Mouse (Mus musculus) embryonic facial prominence, embryonic 12.5 days (tissue): ENCODE results near the gene Commd9. TPM values are rescaled to one million over a fixed set of nuclear protein-coding genes. Genes with fewer than 3 reads are reported as not detected.

Source experiments
- ATAC-seq: fragments of 200-750 bp; cut with Nextera tagmentation; 2 replicates; pipeline ENCODE4 v1.8.0; 2017; ENCODE audit not compliant: insufficient number of reproducible peaks, insufficient read depth, low FRiP score, low TSS enrichment
- H3K27ac ChIP-seq: fragments of 300-500 bp; sonication (generic); 2 replicates; pipeline ENCODE4 v1.5.1; 2016; ENCODE audit warnings: mild to moderate bottlenecking
- H3K27me3 ChIP-seq: fragments of 300-500 bp; sonication (generic); 2 replicates; pipeline ENCODE4 v1.6.1; 2016; ENCODE audit warnings: mild to moderate bottlenecking, moderate library complexity
- H3K36me3 ChIP-seq: fragments of 300-500 bp; sonication (generic); 2 replicates; pipeline ENCODE4 v1.6.1; 2016; ENCODE audit warnings: mild to moderate bottlenecking
- H3K4me1 ChIP-seq: fragments of 300-500 bp; sonication (generic); 2 replicates; pipeline ENCODE4 v1.6.1; 2016
- H3K4me2 ChIP-seq: fragments of 300-500 bp; sonication (generic); replicated peaks from 2 replicates; pipeline ENCODE4 v1.6.1; 2016; ENCODE audit warnings: mild to moderate bottlenecking, moderate library complexity
- H3K4me3 ChIP-seq: fragments of 300-500 bp; sonication (generic); 2 replicates; pipeline ENCODE4 v1.5.1; 2016; ENCODE audit warnings: mild to moderate bottlenecking
- H3K9ac ChIP-seq: fragments of 300-500 bp; sonication (generic); 2 replicates; pipeline ENCODE4 v1.6.1; 2016; ENCODE audit warnings: mild to moderate bottlenecking, moderate library complexity
- H3K9me3 ChIP-seq: fragments of 300-500 bp; sonication (generic); 2 replicates; pipeline ENCODE4 v1.6.1; 2016; ENCODE audit warnings: mild to moderate bottlenecking, moderate library complexity
- WGBS: fragments of 180-500 bp; shearing (Covaris S2); methylation state at CpG from one replicate; pipeline ENCODE4 v1.1.7; 2016; 5-methylcytosine and 5-hydroxymethylcytosine counted together
- polyA plus RNA-seq: library from polyadenylated mRNA; unstranded; fragments of >200 nt; fragmentation: Nextera tagmentation; extraction: Ambion mirVana; gene quantifications from 2 replicates; pipeline ENCODE4 v1.2.1, GENCODE M21; 2016

The Commd9 gene
- polyA plus RNA-seq, 1 experiment from 2014 or later = 62.8 TPM

- H3K9me3 ChIP-seq = no peaks in the 10 kb centered on the region
- 31% methylated on average over 2 of the region's 2 CpGs for WGBS
- 0 out of 2 replicates have a peak, but pooled peaks cover 5% of the 10 kb centered on the region for H3K4me1 ChIP-seq
- ATAC-seq = no peak
- no peaks in the 10 kb centered on the region for H3K36me3 ChIP-seq
- no peak overlapping the region for H3K9ac ChIP-seq
- no peaks in the 10 kb centered on the region for H3K27me3 ChIP-seq
- no peak overlapping the region for H3K27ac ChIP-seq
- no peak overlapping the region for H3K4me2 ChIP-seq
- H3K4me3 ChIP-seq = no peak overlapping the region
Observed at GRCm38 (mm10) chr2:101920136-101920554, 34.1 kb downstream of the Commd9 start.

GRCm38 (mm10) chr2:101922302-101922701 is 36.3 kb downstream of the Commd9 start:
- no peak overlapping the region for H3K9ac ChIP-seq
- H3K27me3 ChIP-seq = no peaks in the 10 kb centered on the region
- no peaks in the 10 kb centered on the region for H3K36me3 ChIP-seq
- H3K27ac ChIP-seq = no peak overlapping the region
- H3K9me3 ChIP-seq = no peaks in the 10 kb centered on the region
- no peak for ATAC-seq
- H3K4me1 ChIP-seq = 0 out of 2 replicates have a peak, but pooled peaks cover 5% of the 10 kb centered on the region
- no peak overlapping the region for H3K4me3 ChIP-seq
- H3K4me2 ChIP-seq = no peak overlapping the region
- WGBS = 96% methylated on average over 4 of the region's 4 CpGs

GRCm38 (mm10) chr2:101923181-101923580 is 37.1 kb downstream of the Commd9 start:
- Histone ChIP-seq H3K4me2 (no peak overlapping the region), H3K27me3 (no peaks in the 10 kb centered on the region), H3K36me3 (no peaks in the 10 kb centered on the region), H3K4me1 (0 out of 2 replicates have a peak, but pooled peaks cover 5% of the 10 kb centered on the region), H3K27ac (no peak overlapping the region), H3K9me3 (no peaks in the 10 kb centered on the region), H3K9ac (no peak overlapping the region), H3K4me3 (no peak overlapping the region)
- no peak for ATAC-seq
- 82% methylated on average over 4 of the region's 4 CpGs for WGBS

- WGBS = 90% methylated on average over 3 of the region's 3 CpGs
- H3K9ac ChIP-seq = no peak overlapping the region
- H3K4me1 ChIP-seq = 0 out of 2 replicates have a peak, but pooled peaks cover 1% of the 10 kb centered on the region
- H3K4me3 ChIP-seq = no peak overlapping the region
- ATAC-seq = no peak
- H3K4me2 ChIP-seq = no peak overlapping the region
- H3K27me3 ChIP-seq = no peaks in the 10 kb centered on the region
- H3K36me3 ChIP-seq = no peaks in the 10 kb centered on the region
- no peak overlapping the region for H3K27ac ChIP-seq
- H3K9me3 ChIP-seq = no peaks in the 10 kb centered on the region
Observed at GRCm38 (mm10) chr2:101925183-101925582, 39.1 kb downstream of the Commd9 start.

GRCm38 (mm10) chr2:101925591-101926188 is 39.6 kb downstream of the Commd9 start:
- H3K9me3 ChIP-seq = no peaks in the 10 kb centered on the region
- WGBS = 81% methylated on average over 12 of the region's 12 CpGs
- ATAC-seq = no peak
- no peak overlapping the region for H3K9ac ChIP-seq
- H3K4me1 ChIP-seq = no peaks in the 10 kb centered on the region
- H3K27ac ChIP-seq = no peak overlapping the region
- H3K4me2 ChIP-seq = no peak overlapping the region
- H3K27me3 ChIP-seq = no peaks in the 10 kb centered on the region
- no peaks in the 10 kb centered on the region for H3K36me3 ChIP-seq
- H3K4me3 ChIP-seq = no peak overlapping the region

- no peak overlapping the region for H3K27ac ChIP-seq
- no peak for ATAC-seq
Observed at GRCm38 (mm10) chr2:101932169-101932936, 46.3 kb downstream of the Commd9 start.

GRCm38 (mm10) chr2:101933301-101933700 is 47.3 kb downstream of the Commd9 start:
- H3K9ac ChIP-seq = no peak overlapping the region
- H3K9me3 ChIP-seq = no peaks in the 10 kb centered on the region
- no peak for ATAC-seq

More at GRCm38 (mm10) chr2:101932169-101932936, 46.3 kb downstream of the Commd9 start:
- H3K9me3 ChIP-seq = no peaks in the 10 kb centered on the region
- no peak overlapping the region for H3K4me2 ChIP-seq
- WGBS = 71% methylated on average over 14 of the region's 14 CpGs
- no peaks in the 10 kb centered on the region for H3K27me3 ChIP-seq
- no peak overlapping the region for H3K9ac ChIP-seq
- no peak overlapping the region for H3K4me3 ChIP-seq
- H3K36me3 ChIP-seq = no peaks in the 10 kb centered on the region
- no peaks in the 10 kb centered on the region for H3K4me1 ChIP-seq

GRCm38 (mm10) chr2:101935006-101935405 is 49.0 kb downstream of the Commd9 start:
- ATAC-seq = no peak
- WGBS = 87% methylated on average over 1 of the region's 1 CpGs
- no peaks in the 10 kb centered on the region for H3K4me1 ChIP-seq

More at GRCm38 (mm10) chr2:101933301-101933700, 47.3 kb downstream of the Commd9 start:
- no peak overlapping the region for H3K4me2 ChIP-seq
- no peaks in the 10 kb centered on the region for H3K36me3 ChIP-seq
- WGBS = 80% methylated on average over 3 of the region's 3 CpGs
- H3K4me1 ChIP-seq = no peaks in the 10 kb centered on the region
- H3K27ac ChIP-seq = no peak overlapping the region
- no peak overlapping the region for H3K4me3 ChIP-seq
- no peaks in the 10 kb centered on the region for H3K27me3 ChIP-seq

GRCm38 (mm10) chr2:101950716-101951520 is 64.9 kb downstream of the Commd9 start:
- no peak for ATAC-seq
- 62% methylated on average over 7 of the region's 7 CpGs for WGBS
- no peaks in the 10 kb centered on the region for H3K9me3 ChIP-seq
- H3K36me3 ChIP-seq = peaks cover 34% of the 10 kb centered on the region
- no peak overlapping the region for H3K9ac ChIP-seq
- H3K27me3 ChIP-seq = no peaks in the 10 kb centered on the region
- no peak overlapping the region for H3K4me2 ChIP-seq
- H3K27ac ChIP-seq = no peak overlapping the region
- 0 out of 2 replicates have a peak, but pooled peaks cover 2% of the 10 kb centered on the region for H3K4me1 ChIP-seq
- no peak overlapping the region for H3K4me3 ChIP-seq

More at GRCm38 (mm10) chr2:101935006-101935405, 49.0 kb downstream of the Commd9 start:
- Histone ChIP-seq H3K4me3 (no peak overlapping the region), H3K36me3 (no peaks in the 10 kb centered on the region), H3K4me2 (no peak overlapping the region), H3K27ac (no peak overlapping the region), H3K27me3 (no peaks in the 10 kb centered on the region), H3K9me3 (no peaks in the 10 kb centered on the region), H3K9ac (no peak overlapping the region)
